Mouse (Mus musculus) T-helper 1 cell (primary cell): ENCODE results near the gene Magea6.
"Not testable (repeated sequence)": the region's sequence is repeated elsewhere in the genome, so short reads cannot be mapped to it uniquely, and the experiment has no call there.

Source experiments
- in situ Hi-C: fragments of 300-600 bp; cut with MboI, MseI; formaldehyde crosslinking; loops from one replicate; pipeline ENCODE4 v1.15.1; 2025; ENCODE audit warnings: high pct_unique_total_duplicates

Gene Magea6

DNA sequence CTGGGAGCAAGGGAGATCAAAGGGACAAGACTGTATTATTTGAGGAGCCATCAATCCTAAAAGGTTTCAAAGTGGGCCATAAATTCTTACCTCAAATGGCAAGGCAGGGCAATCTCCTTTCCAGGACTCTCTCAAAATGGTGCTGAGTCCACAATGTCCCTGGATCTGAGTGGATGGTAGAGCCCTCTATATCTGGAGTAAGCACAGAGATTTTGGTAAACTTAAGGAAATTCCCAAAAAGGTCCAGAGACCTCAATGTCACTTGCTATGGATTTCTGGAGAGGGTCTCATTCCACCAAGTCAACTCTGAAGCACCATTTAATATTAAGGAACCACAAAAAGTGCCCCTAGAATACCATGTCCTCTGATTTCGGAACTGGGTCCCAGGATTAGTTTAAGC is at the start of gene Magea6:
TSS of gene Magea6 (minus strand) at position 101 of the 400 bp plus-strand sequence.
- in situ Hi-C loops = not testable (repeated sequence)

DNA sequence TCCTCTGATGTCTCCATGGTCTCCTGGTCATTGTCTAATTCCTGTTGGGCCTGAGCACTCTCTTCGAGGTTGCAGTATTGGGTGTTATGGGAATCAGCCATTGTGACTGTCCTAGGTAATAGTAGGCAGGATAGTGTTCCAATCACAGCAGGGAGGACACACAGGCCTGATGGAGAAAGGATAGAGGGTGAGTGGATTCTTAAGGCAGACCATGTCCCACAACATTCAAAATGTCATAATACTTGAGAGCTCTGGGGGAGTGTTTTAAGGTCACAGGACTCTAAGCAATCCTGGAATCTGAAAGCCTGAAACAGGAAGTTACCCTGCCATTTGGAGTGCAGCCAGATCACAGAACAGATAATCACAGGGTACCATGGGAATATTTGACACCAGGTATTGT is 13.6 kb upstream of the Magea6 start, which contains the start of gene Magea3:
TSS of gene Magea3 (minus strand) at position 101 of the 400 bp plus-strand sequence.
- in situ Hi-C loops = not testable (repeated sequence)

DNA sequence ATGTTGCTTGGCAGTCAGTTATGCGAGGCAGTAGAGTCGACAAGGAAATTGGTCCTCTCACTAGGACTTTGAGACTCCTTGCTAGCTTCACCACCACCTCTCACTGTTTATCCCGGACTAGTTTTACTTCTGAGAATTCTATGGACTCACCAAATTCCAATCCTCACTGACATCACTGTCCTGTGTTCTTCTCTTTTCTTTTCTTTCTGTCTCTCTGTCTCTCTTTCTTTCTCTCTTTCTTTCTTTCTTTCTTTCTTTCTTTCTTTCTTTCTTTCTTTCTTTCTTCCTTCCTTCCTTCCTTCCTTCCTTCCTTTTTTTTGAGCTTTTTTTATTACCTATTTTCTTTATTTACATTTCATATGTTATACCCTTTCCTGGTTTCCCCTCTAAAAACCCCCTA is 45.6 kb downstream of the Magea6 start, which contains the start of gene Cldn34b1:
TSS of gene Cldn34b1 (minus strand) at position 101 of the 400 bp plus-strand sequence.
- in situ Hi-C loops = not testable (repeated sequence)
